Mouse (Mus musculus): Measurements from ENCODE around the gene Cdc42ep2.

The Cdc42ep2 gene

GRCm38 (mm10) chr19:5940656-5941055 lies 16.0 kb upstream of the Cdc42ep2 start:
- no peak for DNase-seq

GRCm38 (mm10) chr19:5940173-5940572 lies 15.6 kb upstream of the Cdc42ep2 start:
- DNase-seq = peak; percentile 38

GRCm38 (mm10) chr19:5939715-5940114 lies 15.1 kb upstream of the Cdc42ep2 start:
- DNase-seq = no peak

GRCm38 (mm10) chr19:5938516-5938915 lies 13.9 kb upstream of the Cdc42ep2 start:
- DNase-seq = no peak

- no peak for DNase-seq
These were observed 13.3 kb upstream of the Cdc42ep2 start for GRCm38 (mm10) chr19:5937836-5938406.

GRCm38 (mm10) chr19:5937095-5937835 lies 12.6 kb upstream of the Cdc42ep2 start:
- no peak for DNase-seq

GRCm38 (mm10) chr19:5935691-5936090 lies 11.1 kb upstream of the Cdc42ep2 start:
- no peak for DNase-seq

- DNase-seq = no peak
These were observed 10.7 kb upstream of the Cdc42ep2 start for GRCm38 (mm10) chr19:5935266-5935665.

- DNase-seq = no peak
These were observed 5.3 kb upstream of the Cdc42ep2 start for GRCm38 (mm10) chr19:5929634-5930596.

- DNase-seq = no peak
These were observed 3.9 kb upstream of the Cdc42ep2 start for GRCm38 (mm10) chr19:5928546-5928945.

- DNase-seq = no peak
These were observed 3.5 kb upstream of the Cdc42ep2 start for GRCm38 (mm10) chr19:5928104-5928503.

- DNase-seq = no peak
These were observed 2.9 kb upstream of the Cdc42ep2 start for GRCm38 (mm10) chr19:5927532-5927931.

GRCm38 (mm10) chr19:5927026-5927425 lies 2.4 kb upstream of the Cdc42ep2 start:
- no peak for DNase-seq

- DNase-seq = no peak
These were observed 767 bp upstream of the Cdc42ep2 start for GRCm38 (mm10) chr19:5925311-5925855.

- DNase-seq = peak; percentile 85
These were observed 465 bp downstream of the Cdc42ep2 start for GRCm38 (mm10) chr19:5923990-5924712.

GRCm38 (mm10) chr19:5922963-5923362 lies 1.7 kb downstream of the Cdc42ep2 start:
- DNase-seq = no peak

- DNase-seq = no peak
These were observed 2.3 kb downstream of the Cdc42ep2 start for GRCm38 (mm10) chr19:5922119-5922942.

GRCm38 (mm10) chr19:5921715-5922114 lies 2.9 kb downstream of the Cdc42ep2 start:
- no peak for DNase-seq

- no peak for DNase-seq
These were observed 11.5 kb downstream of the Cdc42ep2 start, which contains the start of gene Dpf2 for GRCm38 (mm10) chr19:5913007-5913719. Gene Dpf2 (minus strand): TSS chr19:5913010.

GRCm38 (mm10) chr19:5912103-5913006 lies 12.3 kb downstream of the Cdc42ep2 start:
- DNase-seq = peak; percentile 99

Data from layer of hippocampus, adult 9-11 months (tissue).